Mouse (Mus musculus): ENCODE data around the gene Clstn1.

The Clstn1 gene

GRCm38 (mm10) chr4:149634157-149634556, 47.9 kb downstream of the Clstn1 start:
- no peak for DNase-seq (ENCODE audit: low read depth, low spot score)

GRCm38 (mm10) chr4:149634966-149635365, 48.7 kb downstream of the Clstn1 start:
- no peak for DNase-seq (ENCODE audit: low read depth, low spot score)

- no peak for DNase-seq (ENCODE audit: low read depth, low spot score)
Observed at GRCm38 (mm10) chr4:149635915-149636415, 49.7 kb downstream of the Clstn1 start.

GRCm38 (mm10) chr4:149637942-149638341, 51.7 kb downstream of the Clstn1 start:
- no peak for DNase-seq (ENCODE audit: low read depth, low spot score)

GRCm38 (mm10) chr4:149640831-149641230, 54.6 kb downstream of the Clstn1 start:
- no peak for DNase-seq (ENCODE audit: low read depth, low spot score)

- DNase-seq (ENCODE audit: low read depth, low spot score) = no peak
Observed at GRCm38 (mm10) chr4:149641400-149641799, 55.1 kb downstream of the Clstn1 start.

GRCm38 (mm10) chr4:149641956-149642355, 55.7 kb downstream of the Clstn1 start:
- no peak for DNase-seq (ENCODE audit: low read depth, low spot score)

- DNase-seq (ENCODE audit: low read depth, low spot score) = no peak
Observed at GRCm38 (mm10) chr4:149645761-149646160, 59.5 kb downstream of the Clstn1 start.

GRCm38 (mm10) chr4:149648031-149648805, 62.0 kb downstream of the Clstn1 start:
- DNase-seq (ENCODE audit: low read depth, low spot score) = peak; percentile 53

GRCm38 (mm10) chr4:149650493-149651193, 64.4 kb downstream of the Clstn1 start:
- DNase-seq (ENCODE audit: low read depth, low spot score) = peak; percentile 56

GRCm38 (mm10) chr4:149654232-149654631, 68.0 kb downstream of the Clstn1 start:
- peak; percentile 54 for DNase-seq (ENCODE audit: low read depth, low spot score)

GRCm38 (mm10) chr4:149657858-149658416, 71.7 kb downstream of the Clstn1 start:
- peak; percentile 93 for DNase-seq (ENCODE audit: low read depth, low spot score)

- no peak for DNase-seq (ENCODE audit: low read depth, low spot score)
Observed at GRCm38 (mm10) chr4:149659495-149660116, 73.3 kb downstream of the Clstn1 start.

- DNase-seq (ENCODE audit: low read depth, low spot score) = peak; percentile 31
Observed at GRCm38 (mm10) chr4:149660598-149660997, 74.3 kb downstream of the Clstn1 start.

- DNase-seq (ENCODE audit: low read depth, low spot score) = no peak
Observed at GRCm38 (mm10) chr4:149661967-149662589, 75.8 kb downstream of the Clstn1 start.

- peak; percentile 62 for DNase-seq (ENCODE audit: low read depth, low spot score)
Observed at GRCm38 (mm10) chr4:149663849-149664503, 77.7 kb downstream of the Clstn1 start.

GRCm38 (mm10) chr4:149665016-149665691, 78.9 kb downstream of the Clstn1 start:
- DNase-seq (ENCODE audit: low read depth, low spot score) = peak; percentile 33

- DNase-seq (ENCODE audit: low read depth, low spot score) = no peak
Observed at GRCm38 (mm10) chr4:149665692-149666090, 79.4 kb downstream of the Clstn1 start.

- DNase-seq (ENCODE audit: low read depth, low spot score) = no peak
Observed at GRCm38 (mm10) chr4:149671175-149671574, 84.9 kb downstream of the Clstn1 start.

- DNase-seq (ENCODE audit: low read depth, low spot score) = no peak
Observed at GRCm38 (mm10) chr4:149672747-149673146, 86.5 kb downstream of the Clstn1 start.

Measured in CD4-positive helper T cell, adult 2 months (primary cell).